Mouse (Mus musculus): Measurements from ENCODE around the gene Tmcc1.
A peak's percentile ranks its signal among the peaks of the same experiment; 100 is the strongest.

Gene Tmcc1

GRCm38 (mm10) chr6:115991108-115991880 lies 202.0 kb downstream of the Tmcc1 start:
- peak; percentile 84 for DNase-seq

DNA sequence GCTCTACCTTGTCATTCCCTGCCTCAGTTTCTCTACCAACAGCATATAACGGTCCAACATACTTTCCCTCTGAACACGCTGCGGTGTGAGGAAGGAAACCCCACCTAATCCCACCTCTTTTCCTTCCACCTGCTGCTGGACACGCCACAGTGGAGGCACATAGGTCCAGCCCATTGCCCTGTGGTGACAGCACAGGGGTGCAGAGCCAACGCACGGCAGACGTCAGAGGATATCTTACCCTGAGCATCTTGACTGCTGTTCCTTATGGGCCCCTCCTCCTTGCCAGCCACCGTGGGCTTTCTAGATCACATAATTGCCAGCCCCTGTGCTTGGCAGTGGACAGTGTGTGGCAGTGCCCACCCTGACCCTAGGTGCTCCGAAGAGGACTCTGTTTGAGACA lies 202.8 kb downstream of the Tmcc1 start:
- no peak for DNase-seq

GRCm38 (mm10) chr6:115990056-115990455 lies 203.2 kb downstream of the Tmcc1 start:
- DNase-seq: no peak

GRCm38 (mm10) chr6:115989607-115990006 lies 203.7 kb downstream of the Tmcc1 start:
- no peak for DNase-seq

DNA sequence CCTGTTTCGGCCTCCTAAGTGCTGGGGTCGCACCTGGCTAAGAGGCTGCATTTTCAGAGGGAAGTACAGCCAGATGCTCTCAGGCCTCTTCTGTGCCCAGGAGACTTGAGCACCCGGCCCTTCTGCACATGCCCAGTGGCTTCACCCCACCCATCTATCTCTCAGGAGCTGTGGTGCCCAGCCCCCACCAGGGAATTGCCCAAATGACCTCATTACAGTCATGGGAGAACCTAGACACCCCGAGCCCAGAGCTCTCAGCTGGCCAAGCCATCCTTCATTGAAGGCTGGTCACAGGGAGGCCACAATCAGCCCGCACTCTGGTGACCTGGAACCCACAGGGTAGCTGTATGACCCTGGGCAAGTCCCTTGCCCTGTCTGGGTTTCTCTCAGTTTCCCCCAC lies 204.3 kb downstream of the Tmcc1 start:
- DNase-seq: no peak

- DNase-seq: no peak
These were observed 206.1 kb downstream of the Tmcc1 start for GRCm38 (mm10) chr6:115987096-115987747.

DNA sequence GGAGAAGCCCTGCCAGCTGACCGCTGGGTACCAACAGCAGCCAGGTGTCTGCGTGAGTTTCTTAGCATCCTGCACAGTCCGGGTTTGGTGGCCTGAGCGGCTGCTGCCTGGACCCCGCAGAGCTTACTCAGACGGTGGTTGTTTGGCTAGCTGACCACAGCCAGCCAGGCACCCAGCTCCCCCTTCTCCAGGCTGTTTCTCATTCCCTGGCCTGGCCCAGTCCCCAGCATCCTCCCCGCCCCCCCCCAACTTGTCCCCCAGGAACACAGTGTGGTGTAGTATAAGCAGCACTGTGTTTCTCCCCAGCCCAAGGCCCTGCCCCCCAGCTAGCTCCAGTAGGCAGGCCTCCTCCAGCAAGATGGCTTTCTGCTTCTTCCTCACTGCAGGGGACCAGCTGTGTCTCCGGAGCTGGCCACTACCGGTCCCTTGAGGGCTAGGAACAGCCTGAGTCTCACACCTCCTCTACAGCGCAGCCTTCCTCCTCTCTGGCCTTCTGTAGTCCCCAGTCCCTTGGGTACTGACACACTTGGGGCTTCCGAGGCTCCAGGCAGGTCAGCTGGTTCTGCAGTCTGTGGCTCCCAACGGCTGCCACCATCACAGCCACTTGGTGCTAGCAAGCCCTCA lies 206.7 kb downstream of the Tmcc1 start:
- DNase-seq: peak; percentile 62

DNA sequence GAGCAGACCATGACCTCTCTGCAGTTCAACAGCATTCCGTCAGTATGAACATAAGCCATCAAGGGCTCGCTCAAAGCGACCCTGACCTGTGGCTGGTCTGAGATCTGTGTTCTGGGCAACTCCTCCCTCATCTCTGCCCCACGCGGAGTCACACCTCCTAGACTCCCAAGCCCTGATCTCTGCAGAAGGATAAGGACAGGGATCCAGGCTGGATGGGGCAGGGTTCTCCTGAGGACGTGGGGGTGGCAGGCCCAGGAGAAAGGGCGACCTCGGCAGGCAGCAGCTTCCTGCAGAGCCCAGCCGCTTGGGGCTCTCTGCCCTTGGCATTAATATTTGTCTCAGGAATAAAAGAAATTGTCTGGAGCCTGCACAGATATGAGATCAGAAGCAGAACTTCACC lies 207.7 kb downstream of the Tmcc1 start:
- DNase-seq: no peak

DNA sequence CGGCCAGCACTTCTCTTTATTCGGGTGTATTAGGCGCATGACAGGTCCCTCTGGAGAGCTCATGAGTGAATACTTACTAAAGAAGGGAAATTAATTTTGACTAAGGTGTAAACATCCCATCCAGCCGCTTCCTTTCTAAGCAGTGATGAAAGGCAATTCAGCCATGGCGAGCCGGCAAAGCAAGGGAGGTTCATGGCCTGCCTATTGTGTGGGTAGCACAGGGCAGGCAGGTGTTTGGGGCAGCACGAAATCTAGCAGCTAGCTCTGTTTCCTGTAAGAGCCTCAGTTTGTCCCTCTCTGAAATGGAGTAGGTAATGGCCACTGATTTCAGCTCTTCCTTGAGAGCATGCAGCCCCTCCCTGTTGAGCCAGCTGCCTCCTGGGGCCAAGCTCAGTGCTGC lies 208.7 kb downstream of the Tmcc1 start:
- DNase-seq: no peak

GRCm38 (mm10) chr6:115983306-115984038 lies 209.8 kb downstream of the Tmcc1 start:
- DNase-seq: peak; percentile 75

DNA sequence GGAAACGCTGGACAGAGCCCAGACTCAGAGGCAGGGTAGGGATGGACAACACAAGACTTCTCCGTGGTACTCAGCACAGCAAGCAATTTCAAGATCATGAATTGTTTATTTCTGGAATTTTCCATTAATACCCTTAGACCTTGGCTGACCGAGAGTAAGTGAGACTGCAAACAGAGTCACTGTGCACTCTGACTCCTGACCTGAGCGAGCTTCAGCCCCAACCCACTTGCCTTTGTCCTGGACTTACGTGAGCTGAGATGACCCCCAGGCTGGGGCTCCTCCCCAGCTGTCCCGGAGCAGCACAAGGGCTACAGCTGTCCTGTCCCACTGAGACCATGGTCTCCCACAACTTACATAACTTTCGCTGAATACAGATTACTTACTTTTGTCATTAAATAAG lies 210.4 kb downstream of the Tmcc1 start:
- no peak for DNase-seq

GRCm38 (mm10) chr6:115978596-115978995 lies 214.7 kb downstream of the Tmcc1 start:
- DNase-seq: no peak

- DNase-seq: no peak
These were observed 215.5 kb downstream of the Tmcc1 start for GRCm38 (mm10) chr6:115977810-115978209.

DNA sequence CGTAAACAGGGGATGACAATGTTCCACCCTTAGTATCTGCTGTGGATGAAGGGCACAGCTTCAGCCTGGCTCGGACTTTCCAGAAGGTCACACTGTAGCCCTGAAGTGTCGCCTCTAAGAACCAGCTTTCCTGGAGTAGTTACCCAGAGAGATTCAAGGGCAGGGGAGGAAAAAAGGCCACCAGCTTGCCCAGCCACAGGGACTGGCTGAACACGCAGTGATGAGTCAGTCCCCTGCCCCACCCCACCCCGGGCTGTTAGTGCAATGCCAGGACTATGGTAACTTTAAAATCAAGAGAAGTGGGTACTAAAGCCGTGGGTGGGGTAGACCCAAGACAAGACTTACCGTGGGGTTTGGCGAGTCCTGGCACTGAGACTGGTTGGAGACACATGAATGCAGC lies 217.7 kb downstream of the Tmcc1 start:
- no peak for DNase-seq

DNA sequence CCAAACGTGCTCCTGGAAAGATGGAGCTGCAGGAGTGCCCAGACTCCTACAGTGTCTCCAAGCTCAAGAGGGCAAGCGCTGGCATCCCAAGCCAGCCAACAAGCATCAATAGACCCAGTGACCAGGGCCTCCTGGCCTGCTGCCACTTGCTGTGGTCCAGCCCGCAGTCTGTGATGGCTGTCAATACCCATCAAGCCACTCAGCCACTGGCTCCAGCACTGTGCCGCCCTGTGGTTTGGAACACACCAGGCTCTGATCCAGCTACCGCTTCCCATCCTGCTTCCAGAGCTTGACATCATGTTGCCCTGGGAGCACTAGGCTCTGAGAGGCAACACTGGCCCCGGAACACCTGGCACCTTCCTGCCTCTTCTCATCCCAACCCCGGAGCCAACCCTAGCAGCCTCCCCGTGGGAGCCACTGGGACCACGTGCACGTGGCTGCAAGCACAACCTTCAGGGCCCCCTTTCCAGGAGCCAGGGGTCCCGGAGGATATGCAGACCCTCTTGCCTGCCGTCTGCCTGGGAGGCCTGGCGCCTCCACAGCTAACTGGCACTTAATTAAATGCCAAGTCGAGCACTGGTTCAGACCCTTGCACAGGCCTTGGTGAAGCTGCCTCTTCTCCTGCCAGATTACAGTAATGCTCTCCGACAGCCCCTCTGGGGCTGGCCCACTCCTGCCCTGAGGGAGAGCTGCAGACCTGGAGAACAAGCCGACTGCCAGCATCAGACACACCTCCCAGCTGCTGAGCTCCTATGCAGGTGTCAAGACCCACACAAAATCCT lies 219.2 kb downstream of the Tmcc1 start:
- DNase-seq: no peak

DNA sequence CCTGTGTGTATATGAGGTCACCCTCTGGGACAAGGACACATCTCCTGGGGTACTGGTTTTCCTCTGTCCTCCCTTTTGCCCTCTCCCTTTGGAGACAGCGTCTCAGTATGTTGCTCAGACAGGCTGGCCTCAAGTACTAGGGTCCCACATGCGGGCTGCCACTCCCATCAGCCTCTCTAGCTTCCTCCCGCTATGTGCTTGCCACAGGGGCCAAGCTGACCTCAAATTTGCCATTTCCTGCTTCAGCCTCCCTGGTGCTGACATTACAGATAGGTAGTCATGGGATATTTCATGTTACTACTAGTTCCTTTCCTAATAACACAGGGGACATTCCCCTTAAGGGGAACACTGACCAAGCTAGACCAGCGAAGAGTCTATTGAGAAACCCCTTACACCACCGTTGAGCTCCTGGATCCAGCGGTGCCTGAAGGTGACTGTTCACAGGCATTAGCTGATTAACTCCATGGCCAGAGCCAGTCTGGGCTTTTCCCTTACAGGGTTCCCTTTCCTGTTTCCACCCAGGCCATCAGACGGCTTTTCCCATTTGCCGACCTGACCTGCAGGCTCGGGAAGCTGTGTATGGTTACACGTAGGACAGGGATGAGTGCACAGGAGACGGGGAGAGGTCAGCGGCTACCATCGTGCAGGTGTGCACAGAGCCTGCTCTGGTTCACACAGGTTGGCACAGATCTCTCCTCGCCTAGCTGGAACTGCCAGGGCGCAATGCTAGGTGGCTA lies 220.0 kb downstream of the Tmcc1 start:
- no peak for DNase-seq

DNA sequence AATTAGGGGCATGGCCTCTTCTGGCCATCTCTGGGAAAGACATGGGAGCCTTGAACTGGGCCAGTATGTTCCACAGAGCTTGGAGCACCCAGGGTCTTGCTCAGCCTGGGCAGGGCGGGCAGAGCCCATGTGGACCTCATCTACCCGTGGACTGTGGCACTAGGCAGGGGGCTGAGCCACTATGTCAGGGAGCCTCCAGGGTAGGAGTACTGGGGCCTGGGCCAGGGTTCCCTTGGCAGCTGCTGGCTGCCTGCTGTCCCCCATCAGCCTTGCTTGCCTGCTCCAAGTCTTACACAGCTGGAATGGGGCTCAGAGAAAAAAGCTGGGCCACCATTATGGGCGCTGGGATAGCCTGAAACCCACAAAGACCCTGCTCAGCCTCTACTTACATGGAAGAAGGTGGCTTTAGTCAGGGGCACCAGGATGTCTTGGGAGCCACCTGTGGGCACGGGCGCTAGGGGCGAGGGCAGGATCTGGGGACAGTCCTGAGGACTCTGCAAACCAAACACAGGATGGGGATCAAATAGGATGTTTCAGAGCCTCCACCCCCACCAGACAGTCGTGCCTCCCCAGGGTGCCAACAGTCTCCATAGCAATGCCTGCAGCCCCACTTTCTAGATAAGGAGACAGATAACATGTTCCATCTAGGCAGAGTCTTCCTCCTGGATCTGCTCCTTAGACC lies 221.1 kb downstream of the Tmcc1 start:
- DNase-seq: peak; percentile 68

DNA sequence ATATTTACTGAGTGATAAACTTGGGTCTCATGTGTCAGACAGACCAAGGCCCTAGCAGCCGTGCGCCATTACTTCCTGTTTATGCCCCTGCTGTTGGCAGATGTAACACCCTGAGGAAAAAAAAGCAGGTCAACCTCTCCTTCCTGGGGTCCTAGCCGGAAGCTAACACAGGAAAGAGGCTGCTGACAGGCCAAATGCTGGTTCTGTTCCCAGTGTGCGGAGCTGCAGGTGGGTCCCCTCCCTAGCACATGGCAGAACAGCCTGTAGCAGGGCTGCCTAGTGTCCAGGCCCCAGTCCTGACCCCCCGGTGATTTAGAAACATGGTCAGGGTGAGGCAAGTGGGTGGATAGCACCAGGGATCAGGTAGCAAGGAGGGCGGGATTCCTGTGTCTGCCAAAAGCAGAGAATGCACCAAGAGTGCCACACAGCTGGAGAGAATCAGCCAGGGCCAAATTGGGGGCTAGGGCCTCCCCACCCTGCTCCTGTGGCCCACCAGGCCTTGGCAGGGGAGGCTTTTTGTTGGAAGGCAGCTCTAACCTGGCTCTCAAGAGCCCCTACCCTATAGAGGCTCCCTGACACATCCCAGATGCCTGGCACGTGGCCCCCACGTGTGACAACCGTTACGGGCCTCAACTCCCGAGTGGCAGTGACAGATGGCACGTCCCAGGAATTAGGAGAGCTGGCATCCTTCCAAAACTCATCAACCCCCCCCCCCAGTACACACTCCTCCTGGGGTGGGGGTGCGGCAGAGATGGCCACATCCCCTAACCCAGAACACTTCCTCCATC lies 221.8 kb downstream of the Tmcc1 start:
- DNase-seq: peak; percentile 67

- DNase-seq: no peak
These were observed 223.3 kb downstream of the Tmcc1 start for GRCm38 (mm10) chr6:115969952-115970351.

DNA sequence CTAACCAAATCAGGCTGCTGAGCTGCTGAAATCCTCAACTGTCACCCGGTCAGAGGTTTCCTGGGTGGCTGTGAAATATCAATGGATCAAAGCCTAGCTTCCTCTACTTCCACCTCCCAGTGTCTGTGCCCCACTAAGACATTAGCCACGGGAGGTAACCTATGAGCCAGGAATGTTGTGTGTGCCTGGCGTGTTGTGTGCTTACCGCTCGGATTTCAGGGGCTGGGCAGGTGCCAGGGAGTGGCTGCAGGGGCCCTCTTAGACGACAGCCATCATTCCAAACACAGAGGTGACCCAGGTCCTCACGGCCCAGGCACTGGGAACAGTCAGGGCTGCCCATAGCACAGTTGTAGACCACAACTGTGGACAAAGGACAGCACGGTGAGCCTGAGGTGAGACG lies 224.2 kb downstream of the Tmcc1 start:
- no peak for DNase-seq

All from lung, postnatal 10 days (tissue).